Mouse (Mus musculus): ENCODE results near the gene Robo4. TPM values are rescaled to one million over a fixed set of nuclear protein-coding genes. Genes with fewer than 3 reads are reported as not detected.

Robo4 gene
- polyA plus RNA-seq (2012; rRNA removed), result 4.1 and 4.9 TPM in 2 replicates

GRCm38 (mm10) chr9:37401802-37402201 lies at the start of gene Robo4:
TSS of gene Robo4 (plus strand) at chr9:37401897.

GRCm38 (mm10) chr9:37367301-37368080 lies 34.2 kb upstream of the Robo4 start, which contains the start of gene Hepacam:
TSS of gene Hepacam (plus strand) at chr9:37367351.

GRCm38 (mm10) chr9:37432720-37433421 lies 31.2 kb downstream of the Robo4 start, which contains the start of gene Robo3:
TSS of gene Robo3 (minus strand) at chr9:37433246.

Other genes with a start within 250 kb of the Robo4 start
- gene Tmem218, start 193.7 kb upstream of the Robo4 start, polyA plus RNA-seq (2012; rRNA removed), result 4.1 and 4.6 TPM in 2 replicates
- gene Slc37a2, start 146.2 kb upstream of the Robo4 start, polyA plus RNA-seq (2012; rRNA removed), result 1.4 and 2.7 TPM in 2 replicates
- gene Ccdc15, start 53.5 kb upstream of the Robo4 start, polyA plus RNA-seq (2012; rRNA removed), result 2.6 and 3.1 TPM in 2 replicates
- 19.7 and 20.5 TPM in 2 replicates for gene Hepacam, start 34.5 kb upstream of the Robo4 start, polyA plus RNA-seq (2012; rRNA removed)
- gene Robo3, start 31.3 kb downstream of the Robo4 start, polyA plus RNA-seq (2012; rRNA removed), result 5.2 and 8.2 TPM in 2 replicates
- gene Msantd2, start 87.4 kb downstream of the Robo4 start, polyA plus RNA-seq (2012; rRNA removed), result 66.6 and 66.7 TPM in 2 replicates
- 30.6 and 32.9 TPM in 2 replicates for gene Esam, start 126.2 kb downstream of the Robo4 start, polyA plus RNA-seq (2012; rRNA removed)
- gene Vsig2, start 137.4 kb downstream of the Robo4 start, polyA plus RNA-seq (2012; rRNA removed), result 3.4 and 3.5 TPM in 2 replicates
- 109 and 149 TPM in 2 replicates for gene Nrgn, start 151.0 kb downstream of the Robo4 start, polyA plus RNA-seq (2012; rRNA removed)
- gene Siae, start 153.8 kb downstream of the Robo4 start, polyA plus RNA-seq (2012; rRNA removed), result 10.5 and 10.7 TPM in 2 replicates
- gene Spa17, start 211.8 kb downstream of the Robo4 start, polyA plus RNA-seq (2012; rRNA removed), result 3.9 and 6.0 TPM in 2 replicates

Data from central nervous system, embryonic 18 days (tissue).